In genomic region chr2:14676885-14677516, GRCm38 (mm10) we compare ENCODE assay signal across 9 mouse cellular contexts.
DNase-seq lines count a peak whose midpoint lies in the region; ATAC-seq and TF ChIP-seq lines count a peak whose summit lies in the region.
"Had no signal": no experiment of that assay in that cellular context is flagged by ENCODE, and none has a peak within 500 bp of the region (broad histone marks: within the 10 kb centered on the region; RNA-seq: fewer than 3 reads in every experiment).

No protein-coding gene starts in this region.

- no peak overlapping the region for H3K4me3 ChIP-seq in kidney, embryonic 14.5 days (ENCODE audit: low read length)
- H3K4me3 ChIP-seq in forebrain, postnatal 0 days (ENCODE audit: low read depth, low read length), result no peak overlapping the region
- no peak overlapping the region for H3K4me3 ChIP-seq in lung, embryonic 16.5 days (ENCODE audit: low read length)
- H3K4me3 ChIP-seq: lung, embryonic 15.5 days had no signal

- no peak for ATAC-seq in kidney, embryonic 14.5 days (ENCODE audit: low FRiP score, low TSS enrichment)
- ATAC-seq in forebrain, postnatal 0 days, result peak; percentile 27; the same call in 1 of the 2 replicates
- peak; percentile 61; the same call in 1 of the 2 replicates for ATAC-seq in lung, embryonic 16.5 days (ENCODE audit: low read depth)

- no peaks in the 10 kb centered on the region for H3K36me3 ChIP-seq in kidney, embryonic 14.5 days (ENCODE audit: control insufficient read depth, insufficient read depth, low read length)
- H3K36me3 ChIP-seq in forebrain, postnatal 0 days (ENCODE audit: insufficient read depth), result no peaks in the 10 kb centered on the region
- H3K36me3 ChIP-seq in lung, embryonic 16.5 days (ENCODE audit: control insufficient read depth, insufficient read depth, low read length), result no peaks in the 10 kb centered on the region
- H3K36me3 ChIP-seq: lung, embryonic 15.5 days had no signal

- peak; percentile 21 for DNase-seq in kidney, adult 18-20 months
- DNase-seq in ES-CJ7 (ENCODE audit: low read depth, low spot score), result peak; percentile 69
- peak; percentile 5 for DNase-seq in cerebellum, adult 11-12 months
- peak; percentile 80 for DNase-seq in forebrain, postnatal 0 days
- DNase-seq in induced T-regulatory cell, adult 2 months (ENCODE audit: low read depth), result peak; percentile 66
- peak; percentile 17 for DNase-seq in skeletal muscle tissue, adult 2 months (ENCODE audit: low read depth, low spot score)

- no peaks in the 10 kb centered on the region for H3K27me3 ChIP-seq in kidney, embryonic 14.5 days (ENCODE audit: control insufficient read depth, insufficient read depth, low read length)
- H3K27me3 ChIP-seq in forebrain, postnatal 0 days (ENCODE audit: insufficient read depth, low read length), result no peaks in the 10 kb centered on the region
- H3K27me3 ChIP-seq in lung, embryonic 16.5 days (ENCODE audit: control insufficient read depth, insufficient read depth, low read depth, low read length), result no peaks in the 10 kb centered on the region
- H3K27me3 ChIP-seq: lung, embryonic 15.5 days had no signal

- H3K9me3 ChIP-seq in kidney, embryonic 14.5 days (ENCODE audit: control insufficient read depth, low read length), result no peaks in the 10 kb centered on the region
- no peaks in the 10 kb centered on the region for H3K9me3 ChIP-seq in forebrain, postnatal 0 days (ENCODE audit: low read length)
- H3K9me3 ChIP-seq in lung, embryonic 16.5 days (ENCODE audit: control insufficient read depth, low read length), result no peaks in the 10 kb centered on the region
- H3K9me3 ChIP-seq: lung, embryonic 15.5 days had no signal

- TF ChIP-seq CTCF in forebrain, postnatal 0 days (IDR thresholded peaks at IDR 0.05; ENCODE audit: low read depth), result peak; percentile 79

- no peak overlapping the region for H3K9ac ChIP-seq in kidney, embryonic 14.5 days (ENCODE audit: low read depth, low read length)
- H3K9ac ChIP-seq in forebrain, postnatal 0 days, result no peak overlapping the region
- H3K9ac ChIP-seq in lung, embryonic 16.5 days (ENCODE audit: low read length), result no peak overlapping the region
- H3K9ac ChIP-seq: lung, embryonic 15.5 days had no signal

- no peak overlapping the region for H3K27ac ChIP-seq in kidney, embryonic 14.5 days (ENCODE audit: low read depth, low read length)
- no peak overlapping the region for H3K27ac ChIP-seq in forebrain, postnatal 0 days (ENCODE audit: low read depth, low read length)
- no peak overlapping the region for H3K27ac ChIP-seq in lung, embryonic 16.5 days (ENCODE audit: low read length)
- H3K27ac ChIP-seq: lung, embryonic 15.5 days had no signal

- no peak overlapping the region for H3K4me2 ChIP-seq in kidney, embryonic 14.5 days (replicated peaks; ENCODE audit: low read depth, low read length)
- no peak overlapping the region for H3K4me2 ChIP-seq in forebrain, postnatal 0 days (ENCODE audit: low read depth)
- H3K4me2 ChIP-seq in lung, embryonic 16.5 days (ENCODE audit: low read depth, low read length), result no peak overlapping the region
- H3K4me2 ChIP-seq: lung, embryonic 15.5 days had no signal

- WGBS in kidney, embryonic 14.5 days, result 24% methylated on average over 6 of the region's 6 CpGs
- WGBS in forebrain, postnatal 0 days, result 21% methylated on average over 6 of the region's 6 CpGs
- 17% methylated on average over 6 of the region's 6 CpGs for WGBS in lung, embryonic 16.5 days

- no peaks in the 10 kb centered on the region for H3K4me1 ChIP-seq in kidney, embryonic 14.5 days (ENCODE audit: control insufficient read depth, insufficient read depth, low read length)
- no peaks in the 10 kb centered on the region for H3K4me1 ChIP-seq in forebrain, postnatal 0 days (ENCODE audit: insufficient read depth)
- H3K4me1 ChIP-seq in lung, embryonic 16.5 days (replicated peaks; ENCODE audit: control insufficient read depth, insufficient read depth, low read length), result peaks cover 6% of the 10 kb centered on the region

Comparison
In these comparisons a context has a peak if more than half of its experiments do, and no peak if none do; other contexts are left out.
1. DNase-seq: peak in every context shown above with its lines; median percentile 80 in forebrain, postnatal 0 days; 69 in ES-CJ7; 66 in induced T-regulatory cell, adult 2 months; 21 in kidney, adult 18-20 months; 17 in skeletal muscle tissue, adult 2 months; 5 in cerebellum, adult 11-12 months.